Mouse (Mus musculus): ENCODE data around the gene Heatr4. TPM values are rescaled to one million over a fixed set of nuclear protein-coding genes. Genes with fewer than 3 reads are reported as not detected.

Heatr4 gene
- total and polyA plus RNA-seq, 2 experiments from 2014 or later, result 0.16 TPM; not detected in 1

GRCm38 (mm10) chr12:83950840-83951701, 33.6 kb downstream of the Heatr4 start:
- WGBS, result under 1% methylated on average over 98 of the region's 116 CpGs
- peaks cover 9% of the 10 kb centered on the region for H3K4me1 ChIP-seq (ENCODE audit: insufficient read depth, low read length)
- ATAC-seq, result peak; percentile 61
- H3K9ac ChIP-seq (replicated peaks; ENCODE audit: low read length), result peak overlapping the region; percentile 80
- peak overlapping the region; percentile 79 for H3K27ac ChIP-seq
- H3K27me3 ChIP-seq (ENCODE audit: insufficient read depth, low read length), result no peaks in the 10 kb centered on the region
- no peaks in the 10 kb centered on the region for H3K36me3 ChIP-seq (ENCODE audit: insufficient read depth, low read length)
- no peak for TF ChIP-seq CTCF (IDR thresholded peaks at IDR 0.05; ENCODE audit: low read depth)
- H3K9me3 ChIP-seq (ENCODE audit: low read length), result no peaks in the 10 kb centered on the region
- peak overlapping the region; percentile 80 for H3K4me3 ChIP-seq (ENCODE audit: low read length)
- peak overlapping the region; percentile 69 for H3K4me2 ChIP-seq (ENCODE audit: low read depth, low read length)
- peak; percentile 70 for DNase-seq (ENCODE audit: low spot score)

DNA sequence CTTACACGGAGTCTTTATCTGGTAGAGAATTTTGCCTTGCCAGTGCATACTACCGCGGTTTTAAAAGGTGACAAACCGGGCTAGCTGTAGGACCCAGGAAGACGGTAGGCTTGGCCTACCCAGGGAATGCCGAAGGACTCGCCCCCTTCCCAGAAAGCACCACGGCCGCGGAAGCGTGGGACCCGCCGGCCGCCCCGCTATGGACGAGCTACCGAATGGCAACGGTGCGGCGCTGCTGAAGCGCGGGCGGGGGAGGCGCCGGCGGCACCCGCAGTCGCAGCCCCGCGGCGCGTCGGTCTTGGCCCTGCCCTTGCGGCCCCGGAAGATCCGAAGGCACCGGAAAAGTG, 34.2 kb downstream of the Heatr4 start, which contains the start of gene Riox1:
Riox1 (plus strand) TSS at position 116 of the 347 bp plus-strand sequence.
- Histone ChIP-seq H3K4me3 (ENCODE audit: low read length) (peak within 1 kb of the TSS; percentile 80), H3K4me2 (ENCODE audit: low read depth, low read length) (peak within 1 kb of the TSS; percentile 69), H3K9ac (replicated peaks; ENCODE audit: low read length) (peak within 1 kb of the TSS; percentile 80), H3K36me3 (ENCODE audit: insufficient read depth, low read length) (no peaks in the 10 kb centered on the region), H3K27me3 (ENCODE audit: insufficient read depth, low read length) (no peaks in the 10 kb centered on the region), H3K27ac (peak within 1 kb of the TSS; percentile 79), H3K9me3 (ENCODE audit: low read length) (no peaks in the 10 kb centered on the region), H3K4me1 (ENCODE audit: insufficient read depth, low read length) (peaks cover 9% of the 10 kb centered on the region)
- DNase-seq (ENCODE audit: low spot score) (peak; percentile 95), ATAC-seq (peak; percentile 95)
- WGBS, result 1% methylated on average over 37 of the region's 37 CpGs
- TF ChIP-seq CTCF (IDR thresholded peaks at IDR 0.05; ENCODE audit: low read depth), result peak; percentile 10; the same call in 1 of the 2 replicates

DNA sequence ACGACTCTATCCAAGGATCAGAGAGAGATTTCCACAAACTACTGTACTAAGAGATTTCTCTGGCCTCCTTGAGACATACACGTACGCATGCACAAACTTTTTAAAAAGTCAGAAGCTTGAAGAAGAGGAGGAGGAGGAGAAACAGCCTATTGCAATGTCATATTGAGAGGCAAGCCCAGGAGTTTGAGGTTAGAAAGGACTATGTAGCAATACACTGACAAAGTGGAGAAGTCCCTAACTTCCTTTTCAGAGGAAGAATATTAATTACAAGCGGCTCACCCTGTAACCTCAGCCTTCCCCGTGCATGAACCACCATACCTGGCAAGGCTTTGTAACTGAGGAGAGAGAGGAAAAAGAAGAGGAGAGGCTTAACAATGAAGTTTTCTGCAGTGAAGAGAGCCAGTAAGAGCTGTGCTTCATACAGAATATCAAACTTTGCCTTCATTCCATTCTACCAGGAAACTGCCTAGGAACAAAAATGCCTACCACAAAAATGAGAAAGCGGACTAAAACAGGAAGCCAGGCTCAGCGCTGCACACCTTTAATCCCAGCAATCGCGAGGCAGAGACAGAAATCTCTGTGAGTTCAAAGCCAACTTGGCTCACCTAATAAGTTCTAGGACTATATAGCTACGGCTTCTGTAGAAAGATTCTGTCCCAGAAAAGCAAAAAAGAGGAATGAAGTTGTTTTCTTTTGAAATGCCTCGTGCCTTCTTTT, 34.7 kb downstream of the Heatr4 start:
- 29% methylated on average over 11 of the region's 11 CpGs for WGBS
- peak overlapping the region; percentile 80 for H3K4me3 ChIP-seq (ENCODE audit: low read length)
- peaks cover 9% of the 10 kb centered on the region for H3K4me1 ChIP-seq (ENCODE audit: insufficient read depth, low read length)
- no peaks in the 10 kb centered on the region for H3K9me3 ChIP-seq (ENCODE audit: low read length)
- TF ChIP-seq CTCF (IDR thresholded peaks at IDR 0.05; ENCODE audit: low read depth), result no peak
- H3K36me3 ChIP-seq (ENCODE audit: insufficient read depth, low read length), result no peaks in the 10 kb centered on the region
- ATAC-seq, result no peak
- H3K27me3 ChIP-seq (ENCODE audit: insufficient read depth, low read length), result no peaks in the 10 kb centered on the region
- no peak overlapping the region for H3K9ac ChIP-seq (replicated peaks; ENCODE audit: low read length)
- H3K4me2 ChIP-seq (ENCODE audit: low read depth, low read length), result peak overlapping the region; percentile 69
- DNase-seq (ENCODE audit: low spot score), result no peak
- H3K27ac ChIP-seq, result no peak overlapping the region

DNA sequence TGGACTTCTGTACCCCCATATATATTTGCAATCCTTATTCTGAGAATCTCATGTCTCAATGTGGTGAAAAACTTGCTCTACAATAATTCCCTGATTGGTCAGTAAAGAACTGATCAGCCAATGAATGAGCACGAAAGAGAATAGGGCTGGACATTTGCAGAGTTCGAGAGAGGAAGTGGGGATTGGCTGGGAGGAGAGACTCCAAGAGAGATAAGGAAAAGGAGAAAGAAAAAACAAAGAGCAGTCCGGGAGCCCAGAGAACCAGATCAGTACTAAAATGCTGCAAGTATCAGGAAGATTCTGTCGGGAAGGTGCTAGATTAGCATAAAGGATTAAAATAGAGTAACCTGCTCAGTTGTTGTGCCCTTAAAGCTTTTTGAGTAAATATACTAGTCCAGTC, 35.6 kb downstream of the Heatr4 start:
- no peaks in the 10 kb centered on the region for H3K36me3 ChIP-seq (ENCODE audit: insufficient read depth, low read length)
- no peak overlapping the region for H3K27ac ChIP-seq
- no peak for TF ChIP-seq CTCF (IDR thresholded peaks at IDR 0.05; ENCODE audit: low read depth)
- no peaks in the 10 kb centered on the region for H3K9me3 ChIP-seq (ENCODE audit: low read length)
- no peak overlapping the region for H3K9ac ChIP-seq (replicated peaks; ENCODE audit: low read length)
- WGBS, result 89% methylated on average over 4 of the region's 4 CpGs
- H3K4me3 ChIP-seq (ENCODE audit: low read length), result no peak overlapping the region
- peaks cover 9% of the 10 kb centered on the region for H3K4me1 ChIP-seq (ENCODE audit: insufficient read depth, low read length)
- no peaks in the 10 kb centered on the region for H3K27me3 ChIP-seq (ENCODE audit: insufficient read depth, low read length)
- no peak for DNase-seq (ENCODE audit: low spot score)
- H3K4me2 ChIP-seq (ENCODE audit: low read depth, low read length), result no peak overlapping the region
- no peak for ATAC-seq

DNA sequence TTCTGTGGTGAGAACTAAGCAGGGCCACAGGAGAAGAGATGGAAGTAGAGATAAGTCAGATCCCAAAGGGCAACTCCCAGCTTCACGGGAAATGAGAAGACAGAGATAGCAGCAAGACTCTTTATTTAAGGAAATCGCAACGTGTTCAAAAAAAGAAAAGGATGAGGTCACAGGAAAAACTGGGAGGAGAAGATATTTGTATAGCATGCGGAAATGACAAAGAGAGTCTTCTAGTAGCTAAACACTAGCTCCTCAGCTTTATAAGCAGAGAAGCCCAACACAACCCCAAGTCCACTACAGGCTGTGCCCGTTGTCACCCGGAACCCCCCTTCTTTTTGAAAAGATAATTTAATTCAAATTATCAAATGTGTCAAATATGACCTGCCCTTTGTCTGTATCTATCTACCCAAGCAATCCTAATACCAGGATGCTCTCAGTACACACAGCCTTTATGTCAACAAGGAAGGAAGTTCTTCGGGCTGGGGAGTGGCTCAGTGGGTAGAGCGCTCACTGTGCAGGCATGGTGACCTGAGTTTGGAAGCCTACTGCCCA, 37.3 kb downstream of the Heatr4 start:
- DNase-seq (ENCODE audit: low spot score) (no peak), ATAC-seq (no peak)
- TF ChIP-seq CTCF (IDR thresholded peaks at IDR 0.05; ENCODE audit: low read depth), result no peak
- Histone ChIP-seq H3K4me3 (ENCODE audit: low read length) (no peak overlapping the region), H3K4me2 (ENCODE audit: low read depth, low read length) (no peak overlapping the region), H3K9ac (replicated peaks; ENCODE audit: low read length) (no peak overlapping the region), H3K36me3 (ENCODE audit: insufficient read depth, low read length) (no peaks in the 10 kb centered on the region), H3K4me1 (ENCODE audit: insufficient read depth, low read length) (peaks cover 9% of the 10 kb centered on the region), H3K9me3 (ENCODE audit: low read length) (no peaks in the 10 kb centered on the region), H3K27me3 (ENCODE audit: insufficient read depth, low read length) (no peaks in the 10 kb centered on the region), H3K27ac (no peak overlapping the region)
- WGBS, result 87% methylated on average over 8 of the region's 8 CpGs

- no peak for TF ChIP-seq CTCF (IDR thresholded peaks at IDR 0.05; ENCODE audit: low read depth)
- H3K4me2 ChIP-seq (ENCODE audit: low read depth, low read length), result no peak overlapping the region
- no peaks in the 10 kb centered on the region for H3K27me3 ChIP-seq (ENCODE audit: insufficient read depth, low read length)
- DNase-seq (ENCODE audit: low spot score) (no peak), ATAC-seq (no peak)
- no peak overlapping the region for H3K27ac ChIP-seq
- H3K36me3 ChIP-seq (ENCODE audit: insufficient read depth, low read length), result no peaks in the 10 kb centered on the region
- no peak overlapping the region for H3K9ac ChIP-seq (replicated peaks; ENCODE audit: low read length)
- 91% methylated on average over 3 of the region's 3 CpGs for WGBS
- H3K4me1 ChIP-seq (ENCODE audit: insufficient read depth, low read length), result no peaks in the 10 kb centered on the region
- H3K4me3 ChIP-seq (ENCODE audit: low read length), result no peak overlapping the region
- H3K9me3 ChIP-seq (ENCODE audit: low read length), result no peaks in the 10 kb centered on the region
These were observed 42.7 kb downstream of the Heatr4 start for GRCm38 (mm10) chr12:83941938-83942337.
